Comparison of ENCODE assay signal across 8 mouse cellular contexts in genomic region chr9:58805601-58806318, GRCm38 (mm10). TPM values are rescaled to one million over a fixed set of nuclear protein-coding genes. Genes with fewer than 3 reads are reported as not detected.
DNase-seq lines count a peak whose midpoint lies in the region; ATAC-seq lines count a peak whose summit lies in the region.

No protein-coding gene starts in this region.

- ATAC-seq in embryonic facial prominence, embryonic 14.5 days (ENCODE audit: low read depth), result peak; percentile 78; the same call in 1 of the 2 replicates
- peak; percentile 54; the same call in 1 of the 2 replicates for ATAC-seq in heart, embryonic 16.5 days (replicated peaks; ENCODE audit: extremely low read depth, insufficient read depth, low FRiP score)

- H3K9ac ChIP-seq in embryonic facial prominence, embryonic 14.5 days (ENCODE audit: low read depth, low read length), result peak overlapping the region; percentile 32; the same call in 1 of the 2 replicates
- no peak overlapping the region for H3K9ac ChIP-seq in heart, embryonic 16.5 days (ENCODE audit: low read length)

- H3K36me3 ChIP-seq in embryonic facial prominence, embryonic 14.5 days (ENCODE audit: control insufficient read depth, insufficient read depth, low read length), result no peaks in the 10 kb centered on the region
- H3K36me3 ChIP-seq in heart, embryonic 16.5 days (ENCODE audit: control insufficient read depth, insufficient read depth), result no peaks in the 10 kb centered on the region

- peak overlapping the region; percentile 48 for H3K4me2 ChIP-seq in embryonic facial prominence, embryonic 14.5 days (ENCODE audit: low read depth, low read length)
- peak overlapping the region; percentile 66 for H3K4me2 ChIP-seq in heart, embryonic 16.5 days (ENCODE audit: low read depth, low read length)

- no peaks in the 10 kb centered on the region for H3K9me3 ChIP-seq in embryonic facial prominence, embryonic 14.5 days (ENCODE audit: control insufficient read depth, low read length)
- H3K9me3 ChIP-seq in heart, embryonic 16.5 days (replicated peaks; ENCODE audit: control insufficient read depth, low read length), result no peaks in the 10 kb centered on the region

- WGBS in embryonic facial prominence, embryonic 14.5 days, result 12% methylated on average over 15 of the region's 15 CpGs
- WGBS in heart, embryonic 16.5 days, result 11% methylated on average over 15 of the region's 15 CpGs

- H3K27ac ChIP-seq in embryonic facial prominence, embryonic 14.5 days (replicated peaks; ENCODE audit: low read depth, low read length), result no peak overlapping the region; the same call in 1 of the 2 replicates
- no peak overlapping the region for H3K27ac ChIP-seq in heart, embryonic 16.5 days (ENCODE audit: low read length)

- H3K27me3 ChIP-seq in embryonic facial prominence, embryonic 14.5 days (replicated peaks; ENCODE audit: control insufficient read depth, insufficient read depth, low read length), result no peaks in the 10 kb centered on the region
- no peaks in the 10 kb centered on the region for H3K27me3 ChIP-seq in heart, embryonic 16.5 days (ENCODE audit: control insufficient read depth, insufficient read depth, low read length)

- H3K4me1 ChIP-seq in embryonic facial prominence, embryonic 14.5 days (ENCODE audit: control insufficient read depth, insufficient read depth, low read length), result no peaks in the 10 kb centered on the region
- peaks cover 38% of the 10 kb centered on the region for H3K4me1 ChIP-seq in heart, embryonic 16.5 days (ENCODE audit: control insufficient read depth, insufficient read depth, low read length)

- peak overlapping the region; percentile 19 for H3K4me3 ChIP-seq in embryonic facial prominence, embryonic 14.5 days (ENCODE audit: low read depth, low read length)
- H3K4me3 ChIP-seq in heart, embryonic 16.5 days (ENCODE audit: low read length), result peak overlapping the region; percentile 23

- peak; percentile 24 for DNase-seq in right cerebral cortex, adult 18-20 months
- no peak for DNase-seq in right cerebral cortex, postnatal 36 days (ENCODE audit: low spot score in 2 of 2)
- peak; percentile 86 for DNase-seq in embryonic facial prominence, embryonic 14.5 days (ENCODE audit: low spot score)
- peak; percentile 88 for DNase-seq in kidney, postnatal 10 days
- DNase-seq in lung, postnatal 36 days, result peak; percentile 76
- peak; percentile 79 for DNase-seq in retina, embryonic 14.5 days (ENCODE audit: low spot score)
- DNase-seq in cerebellum, adult 8-10 months, result no peak

RNA-seq across cellular contexts. Expression of gene Hcn4, which starts 17.5 kb away (rescaled TPM):
- 0.26 and 0.42 TPM in 2 replicates for polyA plus RNA-seq in embryonic facial prominence, embryonic 14.5 days (2014; fragmentation: Nextera tagmentation; extraction: Ambion mirVana)
- polyA plus RNA-seq in heart, embryonic 16.5 days (2015; fragmentation: Nextera tagmentation; extraction: Ambion mirVana), result 0.89 and 1.1 TPM in 2 replicates

Comparison
In these comparisons a context has a peak if more than half of its experiments do, and no peak if none do; other contexts are left out.
1. DNase-seq: peak in right cerebral cortex, adult 18-20 months (single experiment), embryonic facial prominence, embryonic 14.5 days (single experiment), kidney, postnatal 10 days (single experiment), lung, postnatal 36 days (single experiment) and retina, embryonic 14.5 days (single experiment); none in right cerebral cortex, postnatal 36 days (0 of 2) and cerebellum, adult 8-10 months (single experiment).